Mouse (Mus musculus): ENCODE measurements at regions not wholly inside any gene's neighbourhood (a gene's known extent, or its start where the extent isn't known, plus 50 kb on each side); places are given as distances from the start of the nearest gene placed in this dataset.
A peak's percentile ranks its signal among the peaks of the same experiment; 100 is the strongest.

- H3K4me3 ChIP-seq (ENCODE audit: control insufficient read depth, insufficient read depth, low read length), result no peak overlapping the region
- WGBS, result 51% methylated on average over 13 of the region's 13 CpGs
- H3K27ac ChIP-seq (ENCODE audit: control insufficient read depth, insufficient read depth, low read length), result no peak overlapping the region
- TF ChIP-seq CTCF (IDR thresholded peaks at IDR 0.05; ENCODE audit: borderline replicate concordance, control insufficient read depth, extremely low read depth, insufficient read depth, low read length, poor library complexity), result 0 out of 2 replicates have a peak, but pooled peaks have one; percentile 61
- no peak for TF ChIP-seq POLR2A (IDR thresholded peaks at IDR 0.05; ENCODE audit: control insufficient read depth, extremely low read depth, insufficient read depth, low read length, poor library complexity)
- peaks cover 12% of the 10 kb centered on the region for H3K4me1 ChIP-seq (replicated peaks; ENCODE audit: control insufficient read depth, insufficient read depth, low read length)
- H3K36me3 ChIP-seq (ENCODE audit: control insufficient read depth, insufficient read depth, low read length), result no peaks in the 10 kb centered on the region
- H3K27me3 ChIP-seq (ENCODE audit: control insufficient read depth, insufficient read depth, low read length), result no peaks in the 10 kb centered on the region
- DNase-seq, result peak; percentile 84
These were observed 54.5 kb upstream of the Mafb start for GRCm38 (mm10) chr2:160421216-160421911.

DNA sequence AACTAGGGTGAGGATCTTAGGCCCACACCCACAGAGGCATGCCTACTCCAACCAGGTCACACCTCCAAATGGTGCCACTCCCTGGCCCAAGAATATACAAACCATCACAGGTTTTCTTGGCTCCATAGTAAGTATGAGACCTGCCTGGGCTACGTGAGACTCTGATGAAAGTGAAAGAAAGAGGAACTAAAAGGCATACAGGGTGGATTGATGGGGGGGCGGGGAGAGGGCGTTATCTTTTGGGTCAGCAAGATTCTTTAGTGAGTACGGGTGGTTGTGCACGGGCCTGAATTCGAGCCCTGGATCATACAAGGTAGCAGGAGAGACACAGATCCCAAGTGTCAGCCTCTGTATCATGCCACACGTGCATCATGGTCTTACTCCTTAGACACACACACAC lies 57.6 kb upstream of the Mafb start:
- H3K4me3 ChIP-seq (ENCODE audit: control insufficient read depth, insufficient read depth, low read length), result no peak overlapping the region
- H3K27me3 ChIP-seq (ENCODE audit: control insufficient read depth, insufficient read depth, low read length), result no peaks in the 10 kb centered on the region
- H3K27ac ChIP-seq (ENCODE audit: control insufficient read depth, insufficient read depth, low read length), result no peak overlapping the region
- peaks cover 26% of the 10 kb centered on the region for H3K4me1 ChIP-seq (replicated peaks; ENCODE audit: control insufficient read depth, insufficient read depth, low read length)
- WGBS, result 64% methylated on average over 7 of the region's 7 CpGs
- DNase-seq, result no peak
- H3K36me3 ChIP-seq (ENCODE audit: control insufficient read depth, insufficient read depth, low read length), result no peaks in the 10 kb centered on the region
- TF ChIP-seq POLR2A (IDR thresholded peaks at IDR 0.05; ENCODE audit: control insufficient read depth, extremely low read depth, insufficient read depth, low read length, poor library complexity), result no peak
- TF ChIP-seq CTCF (IDR thresholded peaks at IDR 0.05; ENCODE audit: borderline replicate concordance, control insufficient read depth, extremely low read depth, insufficient read depth, low read length, poor library complexity), result no peak

DNA sequence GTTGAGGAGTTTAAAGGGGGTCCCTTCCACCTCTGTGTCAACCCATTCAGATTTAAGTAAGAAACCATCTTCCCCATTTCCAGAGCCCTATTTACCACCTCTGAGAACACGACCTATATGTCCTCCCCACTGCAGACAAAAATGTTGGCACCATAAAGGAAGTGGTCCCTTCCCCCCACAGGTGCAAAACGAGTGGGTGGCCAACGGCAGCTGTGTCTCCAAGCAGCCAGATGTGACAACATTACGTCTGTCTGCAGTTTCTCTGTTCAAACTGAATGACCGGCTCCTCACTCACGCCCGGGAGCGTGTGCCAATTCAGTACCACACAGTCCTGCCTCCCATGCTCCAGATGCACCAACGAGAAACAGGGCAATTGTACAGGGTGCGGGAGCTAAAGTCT lies 60.6 kb upstream of the Mafb start:
- peak; percentile 69 for DNase-seq
- Histone ChIP-seq H3K4me1 (replicated peaks; ENCODE audit: control insufficient read depth, insufficient read depth, low read length) (peaks cover 18% of the 10 kb centered on the region), H3K4me3 (ENCODE audit: control insufficient read depth, insufficient read depth, low read length) (peak overlapping the region; percentile 1; the same call in 1 of the 2 replicates), H3K27ac (ENCODE audit: control insufficient read depth, insufficient read depth, low read length) (peak overlapping the region; percentile 73), H3K27me3 (ENCODE audit: control insufficient read depth, insufficient read depth, low read length) (no peaks in the 10 kb centered on the region), H3K36me3 (ENCODE audit: control insufficient read depth, insufficient read depth, low read length) (no peaks in the 10 kb centered on the region)
- TF ChIP-seq POLR2A (IDR thresholded peaks at IDR 0.05; ENCODE audit: control insufficient read depth, extremely low read depth, insufficient read depth, low read length, poor library complexity) (no peak), CTCF (IDR thresholded peaks at IDR 0.05; ENCODE audit: borderline replicate concordance, control insufficient read depth, extremely low read depth, insufficient read depth, low read length, poor library complexity) (no peak)
- 3% methylated on average over 10 of the region's 10 CpGs for WGBS

- Histone ChIP-seq H3K27ac (ENCODE audit: control insufficient read depth, insufficient read depth, low read length) (no peak overlapping the region), H3K36me3 (ENCODE audit: control insufficient read depth, insufficient read depth, low read length) (no peaks in the 10 kb centered on the region), H3K27me3 (ENCODE audit: control insufficient read depth, insufficient read depth, low read length) (no peaks in the 10 kb centered on the region), H3K4me3 (ENCODE audit: control insufficient read depth, insufficient read depth, low read length) (no peak overlapping the region), H3K4me1 (replicated peaks; ENCODE audit: control insufficient read depth, insufficient read depth, low read length) (peaks cover 19% of the 10 kb centered on the region)
- no peak for DNase-seq
- no peak for TF ChIP-seq CTCF (IDR thresholded peaks at IDR 0.05; ENCODE audit: borderline replicate concordance, control insufficient read depth, extremely low read depth, insufficient read depth, low read length, poor library complexity)
- no peak for TF ChIP-seq POLR2A (IDR thresholded peaks at IDR 0.05; ENCODE audit: control insufficient read depth, extremely low read depth, insufficient read depth, low read length, poor library complexity)
- 63% methylated on average over 10 of the region's 10 CpGs for WGBS
These were observed 66.4 kb upstream of the Mafb start for GRCm38 (mm10) chr2:160433252-160433651.

- Histone ChIP-seq H3K4me1 (replicated peaks; ENCODE audit: control insufficient read depth, insufficient read depth, low read length) (peaks cover 19% of the 10 kb centered on the region), H3K4me3 (ENCODE audit: control insufficient read depth, insufficient read depth, low read length) (no peak overlapping the region), H3K27ac (ENCODE audit: control insufficient read depth, insufficient read depth, low read length) (no peak overlapping the region), H3K36me3 (ENCODE audit: control insufficient read depth, insufficient read depth, low read length) (no peaks in the 10 kb centered on the region), H3K27me3 (ENCODE audit: control insufficient read depth, insufficient read depth, low read length) (no peaks in the 10 kb centered on the region)
- TF ChIP-seq POLR2A (IDR thresholded peaks at IDR 0.05; ENCODE audit: control insufficient read depth, extremely low read depth, insufficient read depth, low read length, poor library complexity) (no peak), CTCF (IDR thresholded peaks at IDR 0.05; ENCODE audit: borderline replicate concordance, control insufficient read depth, extremely low read depth, insufficient read depth, low read length, poor library complexity) (no peak)
- no peak for DNase-seq
- WGBS, result 50% methylated on average over 5 of the region's 5 CpGs
These were observed 67.8 kb upstream of the Mafb start for GRCm38 (mm10) chr2:160434701-160435100.

GRCm38 (mm10) chr2:160435622-160436021 lies 68.8 kb upstream of the Mafb start:
- TF ChIP-seq CTCF (IDR thresholded peaks at IDR 0.05; ENCODE audit: borderline replicate concordance, control insufficient read depth, extremely low read depth, insufficient read depth, low read length, poor library complexity) (no peak), POLR2A (IDR thresholded peaks at IDR 0.05; ENCODE audit: control insufficient read depth, extremely low read depth, insufficient read depth, low read length, poor library complexity) (no peak)

More at GRCm38 (mm10) chr2:160435622-160436021, 68.8 kb upstream of the Mafb start:
- H3K4me1 ChIP-seq (replicated peaks; ENCODE audit: control insufficient read depth, insufficient read depth, low read length), result peaks cover 19% of the 10 kb centered on the region
- H3K27me3 ChIP-seq (ENCODE audit: control insufficient read depth, insufficient read depth, low read length), result no peaks in the 10 kb centered on the region
- 8% methylated on average over 3 of the region's 3 CpGs for WGBS
- no peak overlapping the region for H3K27ac ChIP-seq (ENCODE audit: control insufficient read depth, insufficient read depth, low read length)
- DNase-seq, result no peak
- H3K36me3 ChIP-seq (ENCODE audit: control insufficient read depth, insufficient read depth, low read length), result no peaks in the 10 kb centered on the region
- H3K4me3 ChIP-seq (ENCODE audit: control insufficient read depth, insufficient read depth, low read length), result no peak overlapping the region

Measured in thymus, adult 2 months (tissue).